Mouse (Mus musculus): Measurements from ENCODE around the gene Rxrg. TPM values are rescaled to one million over a fixed set of nuclear protein-coding genes. Genes with fewer than 3 reads are reported as not detected.

Gene Rxrg
- total RNA-seq, 1 experiment = 0.45 TPM

DNA sequence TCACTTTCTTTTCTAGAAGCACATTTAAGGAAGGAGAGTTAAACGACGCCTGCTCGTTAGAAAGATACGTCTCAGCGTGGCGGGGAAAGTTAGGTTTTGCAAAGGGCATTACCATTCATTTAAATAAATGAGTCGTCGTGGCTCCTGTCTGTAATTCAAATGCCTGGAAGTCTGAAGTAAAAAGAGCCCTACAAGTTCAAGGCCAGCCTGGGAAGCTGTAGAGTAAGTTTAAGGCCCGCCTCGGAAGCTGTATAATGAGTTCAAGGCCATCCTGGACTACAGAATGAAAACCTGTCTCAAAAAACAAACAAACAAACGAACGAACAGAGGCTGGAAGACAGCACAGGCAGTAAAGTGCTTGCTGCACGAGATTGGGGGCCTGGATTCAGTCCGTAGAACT is 18.9 kb downstream of the Rxrg start:
- Histone ChIP-seq H3K9me3 (ENCODE audit: control insufficient read depth, insufficient read depth, low read depth, low read length) (no peaks in the 10 kb centered on the region), H3K4me3 (ENCODE audit: insufficient read depth in 1 of 2, low read depth in 1 of 2, low read length in 2 of 2, poor library complexity in 1 of 2, severe bottlenecking in 1 of 2) (no peak overlapping the region), H3K27ac (ENCODE audit: insufficient read depth, low read depth, low read length, poor library complexity, severe bottlenecking) (no peak overlapping the region), H3K9ac (ENCODE audit: insufficient read depth, low read depth, low read length, poor library complexity, severe bottlenecking) (no peak overlapping the region), H3K4me1 (ENCODE audit: control insufficient read depth in 2 of 2, insufficient read depth in 2 of 2, low read length in 2 of 2, poor library complexity in 1 of 2) (peaks cover 0 to 5% of the 10 kb centered on the region in 2 experiments; a peak in 1 of 4 replicates), H3K36me3 (ENCODE audit: control insufficient read depth, insufficient read depth, low read length, poor library complexity, severe bottlenecking) (no peaks in the 10 kb centered on the region)
- no peak for DNase-seq (ENCODE audit: low read depth, low spot score)
- in situ Hi-C loops (cut with MboI; ENCODE audit: low sequenced_read_pairs in 2 of 2, unreplicated experiment in 2 of 2) = no loop called here
- TF ChIP-seq ZC3H11A (IDR thresholded peaks at IDR 0.05; ENCODE audit: borderline replicate concordance, low read depth, low read length) (no peak), ZNF384 (IDR thresholded peaks at IDR 0.05; ENCODE audit: low read depth, low read length) (no peak), MAFK (IDR thresholded peaks at IDR 0.05; ENCODE audit: insufficient read depth, low read depth, low read length) (no peak), HCFC1 (IDR thresholded peaks at IDR 0.05; ENCODE audit: borderline replicate concordance, insufficient read depth, low read length) (no peak), CHD2 (IDR thresholded peaks at IDR 0.05; ENCODE audit: low read depth, low read length) (no peak)

- in situ Hi-C loops (cut with MboI; ENCODE audit: low sequenced_read_pairs in 2 of 2, unreplicated experiment in 2 of 2) = no loop called here
These were observed 19.9 kb downstream of the Rxrg start for GRCm38 (mm10) chr1:167617995-167618489.

GRCm38 (mm10) chr1:167620206-167620795 is 22.1 kb downstream of the Rxrg start:
- Histone ChIP-seq H3K4me1 (ENCODE audit: control insufficient read depth in 2 of 2, insufficient read depth in 2 of 2, low read length in 2 of 2, poor library complexity in 1 of 2) (peaks cover 0 to 5% of the 10 kb centered on the region in 2 experiments; a peak in 1 of 4 replicates), H3K36me3 (ENCODE audit: control insufficient read depth, insufficient read depth, low read length, poor library complexity, severe bottlenecking) (no peaks in the 10 kb centered on the region), H3K9ac (ENCODE audit: insufficient read depth, low read depth, low read length, poor library complexity, severe bottlenecking) (no peak overlapping the region), H3K27ac (ENCODE audit: insufficient read depth, low read depth, low read length, poor library complexity, severe bottlenecking) (no peak overlapping the region), H3K4me3 (ENCODE audit: insufficient read depth in 1 of 2, low read depth in 1 of 2, low read length in 2 of 2, poor library complexity in 1 of 2, severe bottlenecking in 1 of 2) (peak overlapping the region; percentile 4 to 44; a peak in 3 of 4 replicates), H3K9me3 (ENCODE audit: control insufficient read depth, insufficient read depth, low read depth, low read length) (no peaks in the 10 kb centered on the region)
- in situ Hi-C loops (cut with MboI; ENCODE audit: low sequenced_read_pairs in 2 of 2, unreplicated experiment in 2 of 2) = no loop called here
- no peak for TF ChIP-seq HCFC1 (IDR thresholded peaks at IDR 0.05; ENCODE audit: borderline replicate concordance, insufficient read depth, low read length)
- no peak for TF ChIP-seq MAFK (IDR thresholded peaks at IDR 0.05; ENCODE audit: insufficient read depth, low read depth, low read length)
- TF ChIP-seq ZC3H11A (IDR thresholded peaks at IDR 0.05; ENCODE audit: borderline replicate concordance, low read depth, low read length) = no peak
- no peak for TF ChIP-seq ZNF384 (IDR thresholded peaks at IDR 0.05; ENCODE audit: low read depth, low read length)
- TF ChIP-seq CHD2 (IDR thresholded peaks at IDR 0.05; ENCODE audit: low read depth, low read length) = no peak
- no peak for DNase-seq (ENCODE audit: low read depth, low spot score)

More at GRCm38 (mm10) chr1:167617995-167618489, 19.9 kb downstream of the Rxrg start:
- Histone ChIP-seq H3K4me3 (ENCODE audit: insufficient read depth in 1 of 2, low read depth in 1 of 2, low read length in 2 of 2, poor library complexity in 1 of 2, severe bottlenecking in 1 of 2) (0 out of 4 replicates have a peak overlapping the region, but pooled peaks of 1 of the 2 experiments have one; percentile 16), H3K9me3 (ENCODE audit: control insufficient read depth, insufficient read depth, low read depth, low read length) (no peaks in the 10 kb centered on the region), H3K27ac (ENCODE audit: insufficient read depth, low read depth, low read length, poor library complexity, severe bottlenecking) (no peak overlapping the region), H3K36me3 (ENCODE audit: control insufficient read depth, insufficient read depth, low read length, poor library complexity, severe bottlenecking) (no peaks in the 10 kb centered on the region), H3K4me1 (ENCODE audit: control insufficient read depth in 2 of 2, insufficient read depth in 2 of 2, low read length in 2 of 2, poor library complexity in 1 of 2) (peaks cover 0 to 5% of the 10 kb centered on the region in 2 experiments; a peak in 1 of 4 replicates), H3K9ac (ENCODE audit: insufficient read depth, low read depth, low read length, poor library complexity, severe bottlenecking) (no peak overlapping the region)
- TF ChIP-seq HCFC1 (IDR thresholded peaks at IDR 0.05; ENCODE audit: borderline replicate concordance, insufficient read depth, low read length) = no peak
- DNase-seq (ENCODE audit: low read depth, low spot score) = no peak

DNA sequence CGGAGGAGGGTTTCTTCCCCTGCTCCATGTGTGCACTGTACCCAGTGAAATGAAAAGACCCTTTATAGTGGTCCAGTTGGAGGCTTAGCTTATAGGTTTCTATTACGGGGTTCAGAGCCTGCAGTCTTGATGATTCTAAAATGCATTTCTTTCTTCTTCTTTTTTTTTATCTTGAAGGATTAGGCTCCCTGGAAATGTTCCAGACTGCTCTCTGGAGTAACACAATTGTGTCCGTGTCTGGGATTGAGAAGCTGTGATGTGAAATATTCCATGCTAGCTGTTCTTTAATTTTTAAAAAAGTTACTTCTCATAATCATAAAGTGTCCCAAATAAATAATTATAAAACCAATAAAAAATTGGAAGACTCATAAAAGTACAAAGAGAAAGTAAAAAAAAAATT is 26.9 kb downstream of the Rxrg start:
- H3K9ac ChIP-seq (ENCODE audit: insufficient read depth, low read depth, low read length, poor library complexity, severe bottlenecking) = no peak overlapping the region
- in situ Hi-C loops (cut with MboI; ENCODE audit: low sequenced_read_pairs in 2 of 2, unreplicated experiment in 2 of 2) = loop anchor here in 1 of 2 experiments (25.0 kb wide), 1 partner anchor 413 kb away; no protein-coding TSS in a partner anchor
- H3K36me3 ChIP-seq (ENCODE audit: control insufficient read depth, insufficient read depth, low read length, poor library complexity, severe bottlenecking) = no peaks in the 10 kb centered on the region
- H3K9me3 ChIP-seq (ENCODE audit: control insufficient read depth, insufficient read depth, low read depth, low read length) = no peaks in the 10 kb centered on the region
- no peak overlapping the region for H3K27ac ChIP-seq (ENCODE audit: insufficient read depth, low read depth, low read length, poor library complexity, severe bottlenecking)
- peaks cover 0 to 5% of the 10 kb centered on the region in 2 experiments; a peak in 1 of 4 replicates for H3K4me1 ChIP-seq (ENCODE audit: control insufficient read depth in 2 of 2, insufficient read depth in 2 of 2, low read length in 2 of 2, poor library complexity in 1 of 2)
- DNase-seq (ENCODE audit: low read depth, low spot score) = no peak
- H3K4me3 ChIP-seq (ENCODE audit: insufficient read depth in 1 of 2, low read depth in 1 of 2, low read length in 2 of 2, poor library complexity in 1 of 2, severe bottlenecking in 1 of 2) = no peak overlapping the region
- no peak for TF ChIP-seq MAFK (IDR thresholded peaks at IDR 0.05; ENCODE audit: insufficient read depth, low read depth, low read length)
- TF ChIP-seq ZC3H11A (IDR thresholded peaks at IDR 0.05; ENCODE audit: borderline replicate concordance, low read depth, low read length) = no peak
- no peak for TF ChIP-seq ZNF384 (IDR thresholded peaks at IDR 0.05; ENCODE audit: low read depth, low read length)
- TF ChIP-seq CHD2 (IDR thresholded peaks at IDR 0.05; ENCODE audit: low read depth, low read length) = no peak
- TF ChIP-seq HCFC1 (IDR thresholded peaks at IDR 0.05; ENCODE audit: borderline replicate concordance, insufficient read depth, low read length) = no peak
